ENCODE assay signal across 9 mouse cellular contexts in the genomic region with DNA sequence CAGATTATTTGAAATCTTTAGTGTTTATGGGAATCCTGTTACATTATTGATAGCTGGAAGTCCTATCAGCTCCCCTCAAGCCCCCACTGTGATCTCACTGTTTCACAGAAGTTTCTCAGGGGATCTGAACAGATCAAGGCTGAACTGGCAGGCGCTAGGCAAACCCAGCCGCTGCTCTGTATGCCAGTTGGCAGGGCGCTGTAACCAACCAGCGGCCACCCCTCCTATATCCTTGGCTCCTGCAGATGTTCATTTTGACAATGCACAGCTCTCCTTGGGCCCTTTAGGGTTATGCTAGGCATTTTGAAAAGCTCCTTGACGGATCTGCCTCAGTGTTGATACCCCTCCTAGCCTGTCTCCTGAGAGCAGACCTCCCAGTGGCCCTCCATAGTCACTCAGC.
DNase-seq lines count a peak whose midpoint lies in the region; ATAC-seq lines count a peak whose summit lies in the region.
"Had no signal": no experiment of that assay in that cellular context is flagged by ENCODE, and none has a peak within 500 bp of the region (broad histone marks: within the 10 kb centered on the region; RNA-seq: fewer than 3 reads in every experiment).

No protein-coding gene starts in this region.

- ATAC-seq in midbrain, embryonic 16.5 days: no peak
- no peak for ATAC-seq in midbrain, embryonic 15.5 days (replicated peaks)
- ATAC-seq in hindbrain, embryonic 14.5 days (ENCODE audit: low FRiP score): no peak
- ATAC-seq: intestine, embryonic 16.5 days had no signal

- no peak overlapping the region for H3K27ac ChIP-seq in midbrain, embryonic 16.5 days (ENCODE audit: low read length)
- H3K27ac ChIP-seq in midbrain, embryonic 15.5 days: no peak overlapping the region
- H3K27ac ChIP-seq in hindbrain, embryonic 14.5 days: 0 out of 2 replicates have a peak overlapping the region, but pooled peaks have one; percentile 71

- no peaks in the 10 kb centered on the region for H3K36me3 ChIP-seq in midbrain, embryonic 16.5 days (ENCODE audit: control insufficient read depth, insufficient read depth, low read length)
- H3K36me3 ChIP-seq in midbrain, embryonic 15.5 days (replicated peaks): no peaks in the 10 kb centered on the region
- H3K36me3 ChIP-seq in hindbrain, embryonic 14.5 days (replicated peaks; ENCODE audit: control insufficient read depth, insufficient read depth): no peaks in the 10 kb centered on the region

- no peaks in the 10 kb centered on the region; the same call in 1 of the 2 replicates for H3K4me1 ChIP-seq in midbrain, embryonic 16.5 days (ENCODE audit: control insufficient read depth, insufficient read depth, low read length)
- no peaks in the 10 kb centered on the region for H3K4me1 ChIP-seq in midbrain, embryonic 15.5 days
- H3K4me1 ChIP-seq in hindbrain, embryonic 14.5 days (replicated peaks; ENCODE audit: control insufficient read depth, insufficient read depth, low read length): no peaks in the 10 kb centered on the region

- no peaks in the 10 kb centered on the region for H3K9me3 ChIP-seq in midbrain, embryonic 16.5 days (replicated peaks; ENCODE audit: control insufficient read depth, low read length, poor library complexity, severe bottlenecking)
- H3K9me3 ChIP-seq in midbrain, embryonic 15.5 days: no peaks in the 10 kb centered on the region
- H3K9me3 ChIP-seq in hindbrain, embryonic 14.5 days (ENCODE audit: control insufficient read depth, low read length): no peaks in the 10 kb centered on the region

- 0 out of 2 replicates have a peak overlapping the region, but pooled peaks have one; percentile 3 for H3K4me2 ChIP-seq in midbrain, embryonic 16.5 days (ENCODE audit: low read length)
- H3K4me2 ChIP-seq in midbrain, embryonic 15.5 days: no peak overlapping the region
- peak overlapping the region; percentile 15; the same call in 1 of the 2 replicates for H3K4me2 ChIP-seq in hindbrain, embryonic 14.5 days (replicated peaks)

- peak; percentile 14 for DNase-seq in kidney, adult 18-20 months
- no peak for DNase-seq in kidney, postnatal 4 days
- DNase-seq in hindbrain, embryonic 14.5 days (ENCODE audit: low spot score): no peak
- DNase-seq in frontal cortex, adult 2 months (ENCODE audit: extremely low spot score in 1 of 2, low spot score in 1 of 2): no peak
- DNase-seq in c-Kit-positive CD71-positive TER-119-positive erythroid progenitor cells, embryonic 14.5 days (ENCODE audit: low spot score): no peak
- DNase-seq: thymus, postnatal 36 days had no signal

- no peak overlapping the region for H3K4me3 ChIP-seq in midbrain, embryonic 16.5 days (ENCODE audit: low read depth, low read length)
- no peak overlapping the region for H3K4me3 ChIP-seq in midbrain, embryonic 15.5 days
- H3K4me3 ChIP-seq in hindbrain, embryonic 14.5 days (replicated peaks; ENCODE audit: low read length): no peak overlapping the region; the same call in 1 of the 2 replicates

- H3K9ac ChIP-seq in midbrain, embryonic 16.5 days (ENCODE audit: low read depth, low read length): no peak overlapping the region
- H3K9ac ChIP-seq in midbrain, embryonic 15.5 days: no peak overlapping the region
- no peak overlapping the region for H3K9ac ChIP-seq in hindbrain, embryonic 14.5 days

- WGBS in midbrain, embryonic 16.5 days: 72% methylated on average over 5 of the region's 5 CpGs
- 74% methylated on average over 5 of the region's 5 CpGs for WGBS in midbrain, embryonic 15.5 days
- 74% methylated on average over 5 of the region's 5 CpGs for WGBS in hindbrain, embryonic 14.5 days

- no peaks in the 10 kb centered on the region for H3K27me3 ChIP-seq in midbrain, embryonic 16.5 days (ENCODE audit: control insufficient read depth, insufficient read depth, low read depth, low read length)
- H3K27me3 ChIP-seq in midbrain, embryonic 15.5 days (replicated peaks): no peaks in the 10 kb centered on the region
- H3K27me3 ChIP-seq in hindbrain, embryonic 14.5 days (ENCODE audit: control insufficient read depth, insufficient read depth, low read length): no peaks in the 10 kb centered on the region
